Mouse (Mus musculus) olfactory bulb, adult 2 months (tissue): ENCODE measurements around the gene Sertm1. TPM values are rescaled to one million over a fixed set of nuclear protein-coding genes. Genes with fewer than 3 reads are reported as not detected.

ENCODE experiments used
- H3K27ac ChIP-seq: fragments of 200-500 bp; 2 replicates; pipeline ENCODE4 v1.5.1; 2012; ENCODE audit warnings: low read depth, low read length; ENCODE audit not compliant: insufficient read depth
- H3K4me1 ChIP-seq: fragments of 200-500 bp; 2 replicates; pipeline ENCODE4 v1.6.1; 2012; ENCODE audit warnings: low read length; ENCODE audit not compliant: control insufficient read depth, insufficient read depth
- H3K4me3 ChIP-seq: fragments of 200-500 bp; 2 replicates; pipeline ENCODE4 v1.5.1; 2012; ENCODE audit warnings: mild to moderate bottlenecking, low read depth, low read length, moderate library complexity; ENCODE audit not compliant: insufficient read depth
- CTCF ChIP-seq: fragments of 200-500 bp; IDR thresholded peaks from 2 replicates; pipeline ENCODE4 v1.5.1; 2012; ENCODE audit warnings: low read depth, mild to moderate bottlenecking, low read length, moderate library complexity; ENCODE audit not compliant: insufficient read depth
- POLR2A ChIP-seq: fragments of 200-500 bp; IDR thresholded peaks from 2 replicates; pipeline ENCODE4 v1.6.1; 2012; ENCODE audit warnings: mild to moderate bottlenecking, low read depth, low read length, moderate library complexity; ENCODE audit not compliant: insufficient read depth
- WGBS: fragments of 180-500 bp; shearing (Covaris S2); methylation state at CpG from one replicate; pipeline ENCODE4 v1.1.7; 2018; 5-methylcytosine and 5-hydroxymethylcytosine counted together
- polyA plus RNA-seq: library from polyadenylated mRNA; stranded (reverse); fragments of >200 nt; gene quantifications from 2 replicates; pipeline ENCODE4 v1.2.4, GENCODE M21; 2012; ENCODE audit warnings: low replicate concordance; ENCODE audit not compliant: missing spikeins, insufficient read depth, insufficient read length

Gene Sertm1
- not detected in 2 replicates for polyA plus RNA-seq

DNA sequence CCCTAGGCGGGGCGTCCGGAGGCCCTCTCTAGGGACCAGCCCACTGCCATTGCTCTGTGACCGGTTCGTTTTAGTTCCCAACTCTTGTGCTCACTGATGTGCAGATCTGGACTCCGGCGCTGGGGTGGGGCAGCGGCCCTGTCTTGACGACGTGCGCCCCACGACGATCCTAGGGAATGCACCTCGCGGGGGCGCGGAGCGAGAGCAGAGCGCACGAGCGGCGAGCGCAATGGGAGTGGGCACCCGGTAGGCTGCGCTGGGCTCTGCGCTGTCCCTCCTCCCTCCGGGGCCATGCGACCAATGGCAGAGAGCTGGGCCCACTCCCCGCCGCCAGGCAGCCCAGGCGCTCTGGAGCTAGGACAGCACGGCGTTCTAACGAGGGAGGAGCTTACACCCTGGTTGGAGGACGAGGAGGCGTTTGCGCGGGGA is at the start of gene Sertm1:
Gene Sertm1 (minus strand): TSS at position 245 of the 429 bp plus-strand sequence.
- H3K4me3 ChIP-seq = peak within 1 kb of the TSS; percentile 51
- no peak within 1 kb of the TSS for H3K27ac ChIP-seq
- TF ChIP-seq CTCF = no peak
- TF ChIP-seq POLR2A = no peak
- H3K4me1 ChIP-seq = peaks cover 13% of the 10 kb centered on the region; the same call in 1 of the 2 replicates
- WGBS = under 1% methylated on average over 38 of the region's 38 CpGs

DNA sequence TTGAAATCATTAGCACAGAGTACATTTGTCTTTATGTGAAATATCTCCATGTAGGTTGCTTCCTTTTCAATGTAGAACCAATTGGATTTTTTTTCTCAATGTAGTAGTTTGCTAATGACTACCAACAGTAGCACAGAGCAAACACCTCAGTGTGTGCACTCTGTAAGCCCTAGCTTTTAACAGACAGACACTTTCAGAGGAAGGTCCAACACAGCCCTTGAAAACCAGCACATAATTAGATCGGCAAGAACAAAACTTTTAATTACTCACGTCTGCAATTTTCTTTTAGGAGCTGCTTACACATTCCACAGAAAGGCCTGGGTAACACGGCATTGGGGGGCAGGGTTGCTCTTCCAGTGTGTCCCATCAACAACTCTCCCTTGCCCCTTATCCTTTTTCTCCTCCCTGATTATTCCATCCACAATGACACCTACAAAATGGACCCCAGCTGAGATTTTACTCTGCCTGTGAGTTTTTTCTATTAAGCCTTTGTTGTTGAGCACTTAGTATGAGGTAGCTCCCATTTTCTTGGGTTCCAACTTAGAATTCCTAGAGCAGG is 49.3 kb upstream of the Sertm1 start:
- H3K4me3 ChIP-seq = no peak overlapping the region
- H3K4me1 ChIP-seq = no peaks in the 10 kb centered on the region
- TF ChIP-seq CTCF (no peak), POLR2A (no peak)
- WGBS = 28% methylated on average over 3 of the region's 3 CpGs
- H3K27ac ChIP-seq = no peak overlapping the region

DNA sequence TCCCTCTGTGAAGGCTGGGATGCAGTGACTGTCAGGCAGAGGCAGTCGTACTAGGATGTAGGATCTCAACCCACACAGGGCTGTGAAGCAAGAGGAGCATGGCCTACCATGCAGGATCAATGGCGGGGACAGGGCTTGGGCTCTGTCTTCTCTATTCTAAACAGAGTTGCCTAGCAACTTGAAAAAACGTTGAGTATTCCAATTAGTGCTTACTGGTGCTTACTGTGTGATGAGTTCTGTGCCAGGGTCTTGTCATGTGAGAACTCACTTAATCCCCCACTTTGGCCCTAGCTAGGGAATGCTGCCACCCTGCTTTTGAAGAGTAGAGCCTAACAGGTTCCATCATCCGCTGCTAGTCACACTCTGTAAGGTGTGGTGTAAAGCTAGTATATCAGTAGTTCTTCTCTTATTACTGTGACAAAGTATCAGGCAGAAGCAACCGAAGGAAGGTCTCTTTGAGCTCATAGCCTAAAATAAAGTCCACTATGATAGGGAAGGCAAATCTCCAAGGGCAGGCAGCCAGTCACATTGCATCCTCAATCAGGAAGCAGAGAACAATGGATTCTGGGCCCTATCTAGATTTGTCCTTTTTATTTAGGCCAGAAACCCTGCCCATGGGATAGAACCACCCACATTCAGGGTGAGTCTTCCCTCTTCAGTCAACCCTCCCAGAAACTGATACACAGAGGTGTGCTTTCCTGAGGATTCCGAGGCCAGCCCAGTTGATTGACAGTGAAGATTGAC is 27.6 kb upstream of the Sertm1 start:
- Histone ChIP-seq H3K4me1 (no peaks in the 10 kb centered on the region), H3K27ac (no peak overlapping the region), H3K4me3 (no peak overlapping the region)
- TF ChIP-seq POLR2A (no peak), CTCF (no peak)
- WGBS = 52% methylated on average over 6 of the region's 6 CpGs

DNA sequence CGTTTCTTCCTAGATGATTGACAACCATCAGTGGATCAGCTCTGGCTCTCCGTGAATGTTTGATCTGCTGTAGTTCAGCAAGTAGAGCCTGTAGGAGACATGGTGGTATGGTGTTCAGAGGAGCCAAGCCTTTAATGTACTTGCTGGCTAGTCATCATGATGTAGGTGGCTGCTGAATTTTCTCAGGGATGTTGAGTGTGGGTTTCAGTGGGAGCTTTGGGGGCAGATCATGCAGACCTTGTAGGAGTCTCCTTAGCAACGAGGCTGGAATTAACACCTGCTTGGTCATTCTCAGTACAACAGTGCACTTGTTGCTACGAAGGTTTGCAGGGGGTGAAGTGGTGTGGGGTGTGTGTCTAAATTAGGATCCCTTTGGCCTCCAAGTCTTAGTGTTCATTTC is 18.8 kb upstream of the Sertm1 start:
- WGBS = 72% methylated on average over 4 of the region's 4 CpGs
- H3K4me3 ChIP-seq = no peak overlapping the region

DNA sequence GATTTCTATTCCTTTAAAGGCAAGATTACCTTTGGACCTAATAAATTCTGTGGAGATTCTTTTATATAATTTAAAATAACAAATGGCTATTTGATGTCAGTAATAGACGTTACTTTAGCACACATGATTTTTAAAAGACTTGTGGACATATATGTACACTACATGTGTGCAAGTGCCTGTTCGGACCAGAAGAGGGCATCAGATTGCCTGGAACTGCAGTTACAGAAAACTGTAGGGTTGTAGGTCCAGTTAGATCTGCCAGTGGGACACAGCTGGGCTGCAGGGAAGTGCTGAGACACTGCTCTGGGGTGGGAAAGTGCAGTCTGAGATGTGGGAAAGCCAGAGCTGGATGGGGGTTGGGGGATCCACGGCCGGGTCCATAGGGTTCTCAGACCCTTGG is 16.9 kb upstream of the Sertm1 start:
- H3K4me3 ChIP-seq = no peak overlapping the region
- H3K27ac ChIP-seq = no peak overlapping the region
- 93% methylated on average over 4 of the region's 4 CpGs for WGBS
- TF ChIP-seq CTCF (no peak), POLR2A (no peak)
- H3K4me1 ChIP-seq = no peaks in the 10 kb centered on the region

More for the DNA sequence above, 18.8 kb upstream of the Sertm1 start:
- no peaks in the 10 kb centered on the region for H3K4me1 ChIP-seq
- H3K27ac ChIP-seq = no peak overlapping the region
- TF ChIP-seq CTCF = no peak
- no peak for TF ChIP-seq POLR2A

DNA sequence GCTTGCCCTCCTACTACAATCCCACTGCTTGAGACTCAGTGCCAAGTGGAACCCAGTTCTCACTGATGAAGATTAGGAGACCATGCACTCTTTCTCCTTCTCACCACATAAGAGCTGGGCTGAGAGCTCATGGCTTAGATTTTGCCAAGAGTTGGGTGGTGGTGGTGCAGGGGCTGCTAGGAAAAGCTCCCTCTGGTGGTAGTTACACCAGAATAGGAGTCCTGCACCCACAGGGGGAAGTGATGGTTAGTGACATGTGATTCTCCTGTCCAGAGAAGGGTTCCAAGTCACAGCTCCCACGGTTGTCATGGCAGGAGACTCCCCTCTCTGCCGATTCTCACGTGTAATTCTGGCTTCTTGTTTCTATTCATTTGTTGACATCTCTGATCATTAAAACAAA is 4.7 kb upstream of the Sertm1 start:
- Histone ChIP-seq H3K27ac (no peak overlapping the region), H3K4me3 (no peak overlapping the region), H3K4me1 (peaks cover 5% of the 10 kb centered on the region)
- no peak for TF ChIP-seq POLR2A
- no peak for TF ChIP-seq CTCF
- WGBS = 73% methylated on average over 3 of the region's 3 CpGs

DNA sequence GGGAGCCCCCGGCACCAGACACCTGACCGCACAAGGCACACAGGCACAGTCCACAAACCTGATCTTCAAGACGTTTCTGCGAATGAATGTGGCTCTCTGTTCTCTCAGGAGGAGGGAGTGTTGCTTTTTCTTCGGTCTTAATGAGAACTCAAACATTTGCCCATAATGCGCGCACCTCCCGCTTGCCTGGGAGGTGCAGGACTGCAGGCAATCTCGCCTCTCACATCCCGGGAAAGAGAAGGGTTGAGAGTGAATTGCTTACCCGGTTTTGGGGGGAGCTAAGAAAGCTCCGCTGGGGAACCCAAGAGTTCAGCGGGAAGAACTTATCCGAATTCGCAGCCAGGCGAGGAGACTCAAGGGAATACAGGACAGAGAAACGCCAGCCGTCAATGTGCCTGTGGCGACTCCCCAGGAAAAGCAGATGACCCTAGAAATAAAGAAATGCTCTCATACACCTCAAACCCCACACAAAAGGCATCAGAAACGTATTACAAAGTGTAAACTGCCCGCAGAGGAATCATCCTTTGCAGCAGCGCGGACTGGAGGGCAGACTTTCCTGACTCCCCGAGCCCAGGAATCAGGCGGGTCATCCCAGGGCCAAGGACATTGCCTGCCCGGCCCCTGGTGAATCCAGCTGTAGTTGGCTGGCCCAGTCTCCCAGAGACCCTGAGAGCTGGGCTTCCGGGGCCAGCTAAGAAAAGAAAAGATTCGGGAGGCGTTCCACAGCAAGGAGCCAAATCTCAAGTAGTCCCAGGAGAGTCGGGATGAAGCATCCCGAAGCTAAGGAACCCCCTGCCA is 643 bp downstream of the Sertm1 start:
- TF ChIP-seq CTCF (no peak), POLR2A (no peak)
- peak overlapping the region; percentile 51 for H3K4me3 ChIP-seq
- whole genome bisulfite sequencing = 4% methylated on average over 31 of the region's 31 CpGs
- no peak overlapping the region for H3K27ac ChIP-seq
- H3K4me1 ChIP-seq = peaks cover 13% of the 10 kb centered on the region; the same call in 1 of the 2 replicates

DNA sequence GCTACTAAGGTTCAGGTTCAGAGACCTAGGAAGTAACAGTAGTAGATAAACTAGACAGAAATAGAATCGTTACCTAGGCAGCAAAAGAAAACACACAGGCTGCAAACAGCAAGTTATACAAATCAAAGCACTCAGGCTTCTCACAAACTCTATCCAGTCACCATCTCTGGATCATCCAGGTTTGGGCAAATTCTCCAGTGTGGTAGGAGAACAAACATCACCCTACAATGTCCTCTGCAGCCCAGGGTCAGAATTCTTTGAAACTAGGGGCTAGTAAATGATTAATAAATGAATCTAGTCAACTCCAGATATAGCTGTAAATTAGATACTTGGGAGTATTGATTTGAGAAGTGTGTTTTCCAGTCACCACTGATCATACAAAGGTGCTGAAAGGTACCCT is 6.8 kb downstream of the Sertm1 start:
- 78% methylated on average over 1 of the region's 1 CpGs for WGBS
- TF ChIP-seq CTCF = no peak
- no peak for TF ChIP-seq POLR2A
- H3K4me3 ChIP-seq = no peak overlapping the region
- H3K27ac ChIP-seq = no peak overlapping the region
- no peaks in the 10 kb centered on the region for H3K4me1 ChIP-seq

DNA sequence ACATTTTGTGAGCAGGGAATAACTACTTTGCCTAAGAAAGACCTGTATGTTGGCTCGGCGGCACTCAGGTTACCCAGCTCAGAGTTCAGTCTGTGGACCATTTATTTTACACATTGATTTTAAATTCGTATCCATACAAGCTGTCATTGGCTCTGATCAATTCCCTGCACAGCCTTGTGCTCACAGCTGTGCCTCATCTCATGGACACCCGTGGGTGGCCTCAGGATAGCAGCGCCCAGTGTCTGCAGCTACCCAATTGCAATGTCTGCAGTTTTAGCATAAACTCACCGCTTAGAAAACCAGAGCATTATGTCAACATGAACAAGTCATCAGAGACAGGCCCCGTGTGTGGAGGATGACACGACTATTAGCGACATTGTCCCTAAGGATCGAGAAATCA is 17.7 kb downstream of the Sertm1 start:
- WGBS = 89% methylated on average over 10 of the region's 10 CpGs
- Histone ChIP-seq H3K4me3 (no peak overlapping the region), H3K4me1 (no peaks in the 10 kb centered on the region), H3K27ac (no peak overlapping the region)
- TF ChIP-seq CTCF = no peak
- no peak for TF ChIP-seq POLR2A
